Mouse (Mus musculus) kidney, postnatal 0 days (tissue): Measurements from ENCODE around the gene Morn3. TPM values are rescaled to one million over a fixed set of nuclear protein-coding genes. Genes with fewer than 3 reads are reported as not detected.

Experiments
- ATAC-seq: fragments of 200-750 bp; cut with Nextera tagmentation; replicated peaks from 2 replicates; pipeline ENCODE4 v1.8.0; 2017; ENCODE audit warnings: low read depth, moderate number of reproducible peaks, moderate TSS enrichment, moderate library complexity; ENCODE audit not compliant: low FRiP score
- DNase-seq: peaks from one replicate; pipeline ENCODE4 v3.0.0-alpha.2; 2016; ENCODE audit warnings: low spot score
- H3K27ac ChIP-seq: fragments of 300-500 bp; sonication (generic); 2 replicates; pipeline ENCODE4 v1.5.1; 2014; ENCODE audit warnings: mild to moderate bottlenecking
- H3K27me3 ChIP-seq: fragments of 300-500 bp; sonication (generic); 2 replicates; pipeline ENCODE4 v1.6.1; 2014; ENCODE audit warnings: low read length, mixed read lengths; ENCODE audit not compliant: insufficient read depth
- H3K36me3 ChIP-seq: fragments of 300-500 bp; sonication (generic); 2 replicates; pipeline ENCODE4 v1.6.1; 2014; ENCODE audit warnings: low read length, mixed read lengths; ENCODE audit not compliant: insufficient read depth
- H3K4me1 ChIP-seq: fragments of 300-500 bp; sonication (generic); replicated peaks from 2 replicates; pipeline ENCODE4 v1.6.1; 2014; ENCODE audit warnings: antibody characterized with exemption, low read length, mixed read lengths; ENCODE audit not compliant: insufficient read depth
- H3K4me2 ChIP-seq: fragments of 300-500 bp; sonication (generic); 2 replicates; pipeline ENCODE4 v1.6.1; 2014; ENCODE audit warnings: mild to moderate bottlenecking, low read length, moderate library complexity, mixed read lengths
- H3K4me3 ChIP-seq: fragments of 300-500 bp; sonication (generic); replicated peaks from 2 replicates; pipeline ENCODE4 v1.5.1; 2014; ENCODE audit warnings: low read depth, low read length
- H3K9ac ChIP-seq: fragments of 300-500 bp; sonication (generic); 2 replicates; pipeline ENCODE4 v1.6.1; 2014; ENCODE audit warnings: low read depth, low read length
- H3K9me3 ChIP-seq: fragments of 300-500 bp; sonication (generic); replicated peaks from 2 replicates; pipeline ENCODE4 v1.6.1; 2016; ENCODE audit warnings: low read length, inconsistent platforms, mixed read lengths
- CTCF ChIP-seq: IDR thresholded peaks from 2 replicates; pipeline ENCODE4 v1.5.1; 2016; ENCODE audit warnings: antibody characterized with exemption, low read depth, mild to moderate bottlenecking, moderate library complexity
- WGBS: fragments of 180-500 bp; shearing (Covaris S2); extraction: QIAGEN DNeasy Blood & Tissue Kit; methylation state at CpG from one replicate; pipeline ENCODE4 v1.1.7; 2014; 5-methylcytosine and 5-hydroxymethylcytosine counted together
- polyA plus RNA-seq: library from polyadenylated mRNA; unstranded; fragments of >200 nt; fragmentation: Nextera tagmentation; extraction: Ambion mirVana; gene quantifications from 2 replicates; pipeline ENCODE4 v1.2.1, GENCODE M21; 2015

The Morn3 gene
- polyA plus RNA-seq, 1 experiment from 2014 or later: not detected

GRCm38 (mm10) chr5:123020426-123020825, 26.4 kb downstream of the Morn3 start:
- 95% methylated on average over 5 of the region's 5 CpGs for WGBS
- no peaks in the 10 kb centered on the region for H3K36me3 ChIP-seq
- no peak overlapping the region for H3K4me3 ChIP-seq
- no peaks in the 10 kb centered on the region for H3K27me3 ChIP-seq
- TF ChIP-seq CTCF: no peak
- H3K4me2 ChIP-seq: no peak overlapping the region
- H3K9ac ChIP-seq: no peak overlapping the region
- no peaks in the 10 kb centered on the region for H3K9me3 ChIP-seq
- no peak for DNase-seq
- peaks cover 11% of the 10 kb centered on the region; the same call in 1 of the 2 replicates for H3K4me1 ChIP-seq
- no peak overlapping the region for H3K27ac ChIP-seq
- no peak for ATAC-seq

GRCm38 (mm10) chr5:123019336-123020016, 27.3 kb downstream of the Morn3 start:
- Histone ChIP-seq H3K4me2 (no peak overlapping the region), H3K9ac (no peak overlapping the region), H3K9me3 (no peaks in the 10 kb centered on the region), H3K36me3 (no peaks in the 10 kb centered on the region), H3K4me1 (peaks cover 7% of the 10 kb centered on the region), H3K27me3 (no peaks in the 10 kb centered on the region), H3K27ac (no peak overlapping the region), H3K4me3 (no peak overlapping the region)
- DNase-seq: no peak
- ATAC-seq: no peak
- TF ChIP-seq CTCF: no peak
- WGBS: 64% methylated on average over 10 of the region's 10 CpGs

GRCm38 (mm10) chr5:123017504-123017903, 29.3 kb downstream of the Morn3 start:
- Histone ChIP-seq H3K4me2 (peak overlapping the region; percentile 85; the same call in 1 of the 2 replicates), H3K27ac (no peak overlapping the region; the same call in 1 of the 2 replicates), H3K36me3 (no peaks in the 10 kb centered on the region), H3K4me3 (no peak overlapping the region), H3K4me1 (peaks cover 9% of the 10 kb centered on the region), H3K9ac (no peak overlapping the region), H3K9me3 (no peaks in the 10 kb centered on the region), H3K27me3 (no peaks in the 10 kb centered on the region)
- ATAC-seq: no peak
- no peak for DNase-seq
- no peak for TF ChIP-seq CTCF
- 83% methylated on average over 4 of the region's 4 CpGs for WGBS

GRCm38 (mm10) chr5:123015915-123016314, 30.9 kb downstream of the Morn3 start:
- no peak for TF ChIP-seq CTCF

GRCm38 (mm10) chr5:123014753-123015701, 31.8 kb downstream of the Morn3 start, which contains the start of gene Orai1:
TSS of gene Orai1 (plus strand) at chr5:123015074.
- Histone ChIP-seq H3K4me2 (peak within 1 kb of the TSS; percentile 85), H3K27ac (peak within 1 kb of the TSS; percentile 97), H3K27me3 (no peaks in the 10 kb centered on the region), H3K9ac (peak within 1 kb of the TSS; percentile 89), H3K4me3 (peak within 1 kb of the TSS; percentile 82), H3K36me3 (no peaks in the 10 kb centered on the region), H3K4me1 (peaks cover 9% of the 10 kb centered on the region), H3K9me3 (no peaks in the 10 kb centered on the region)
- WGBS: under 1% methylated on average over 105 of the region's 106 CpGs
- TF ChIP-seq CTCF: peak; percentile 29; the same call in 1 of the 2 replicates
- ATAC-seq (peak; percentile 93), DNase-seq (peak; percentile 97)

More at GRCm38 (mm10) chr5:123015915-123016314, 30.9 kb downstream of the Morn3 start:
- peak overlapping the region; percentile 82 for H3K4me3 ChIP-seq
- DNase-seq: peak; percentile 40
- H3K27ac ChIP-seq: peak overlapping the region; percentile 97
- H3K4me1 ChIP-seq: peaks cover 9% of the 10 kb centered on the region
- H3K9ac ChIP-seq: peak overlapping the region; percentile 89; the same call in 1 of the 2 replicates
- WGBS: 11% methylated on average over 8 of the region's 8 CpGs
- no peaks in the 10 kb centered on the region for H3K36me3 ChIP-seq
- no peaks in the 10 kb centered on the region for H3K27me3 ChIP-seq
- peak overlapping the region; percentile 85 for H3K4me2 ChIP-seq
- no peaks in the 10 kb centered on the region for H3K9me3 ChIP-seq
- ATAC-seq: no peak
